Mouse (Mus musculus) heart, postnatal 0 days (tissue): Measurements from ENCODE around the gene Ubtf.

Experiments used
- CTCF ChIP-seq: IDR thresholded peaks from 2 replicates; pipeline ENCODE4 v1.5.1; 2016; ENCODE audit warnings: antibody characterized with exemption, control low read depth, low read depth
- EP300 ChIP-seq: IDR thresholded peaks from 2 replicates; pipeline ENCODE4 v1.6.1; 2016; ENCODE audit warnings: antibody characterized with exemption, low read depth

DNA sequence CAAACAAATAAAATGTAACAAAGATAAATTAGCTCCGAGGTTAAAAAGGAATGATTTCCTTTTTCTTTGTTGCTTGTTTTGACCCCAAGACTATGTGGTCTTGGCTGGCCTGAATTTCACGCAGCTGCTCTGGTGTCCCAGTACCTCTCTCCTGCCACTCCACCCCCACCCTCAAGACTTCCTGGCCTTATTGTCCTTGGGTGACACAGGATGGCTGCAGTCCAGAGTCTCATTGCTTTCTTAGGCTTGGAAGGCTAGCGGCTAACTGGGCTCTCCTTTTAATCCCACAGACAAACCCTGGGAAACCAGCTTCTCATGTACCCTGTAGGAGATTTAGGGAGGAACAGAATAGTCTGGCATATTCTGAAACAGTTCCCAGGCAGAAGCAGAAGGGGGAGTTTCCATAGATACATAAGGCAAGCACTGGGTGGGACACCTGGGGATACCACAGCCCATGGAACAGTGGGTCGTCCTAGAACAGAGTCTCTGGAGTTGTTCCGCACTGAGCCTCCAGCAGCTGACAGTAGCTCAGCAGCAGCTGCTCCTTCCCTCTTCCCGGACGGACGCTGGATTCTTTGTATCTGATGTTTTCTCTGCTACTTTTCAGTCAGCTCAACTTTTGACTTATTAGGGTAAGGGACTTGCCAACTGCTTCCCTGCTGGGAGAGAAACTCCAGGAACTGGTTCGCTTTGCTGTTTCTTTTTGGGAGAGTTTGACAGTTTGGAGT is 15.6 kb upstream of the Ubtf start:
- no peak for TF ChIP-seq CTCF
- no peak for TF ChIP-seq EP300
